Mouse (Mus musculus): ENCODE measurements around the gene Meis3. TPM values are rescaled to one million over a fixed set of nuclear protein-coding genes. Genes with fewer than 3 reads are reported as not detected.

The Meis3 gene
- polyA plus RNA-seq, 1 experiment from 2014 or later, result 80.7 TPM

GRCm38 (mm10) chr7:16146489-16147410, 28.1 kb upstream of the Meis3 start:
- WGBS, result 32% methylated on average over 26 of the region's 27 CpGs
- DNase-seq (ENCODE audit: low spot score), result no peak
- no peak overlapping the region for H3K27ac ChIP-seq (replicated peaks)

DNA sequence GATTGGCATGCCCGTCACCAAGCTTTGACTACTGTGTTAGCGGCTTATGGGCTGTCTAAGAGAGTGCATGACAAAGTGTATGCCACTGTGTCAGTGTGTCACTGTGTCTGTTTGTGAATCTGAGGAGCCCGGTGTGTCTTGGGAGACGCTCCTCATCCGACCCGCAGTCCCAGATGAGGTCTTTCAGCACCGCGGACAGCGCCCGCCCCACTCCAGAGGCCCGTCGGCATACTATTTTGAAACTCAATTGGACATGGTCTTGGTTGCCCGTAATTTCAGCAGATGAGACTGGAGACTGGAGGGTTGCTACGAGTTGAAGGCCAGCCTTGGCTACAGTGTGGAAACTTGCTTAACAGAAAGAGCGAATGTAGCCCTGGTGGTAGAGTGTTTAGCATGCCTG, 27.2 kb upstream of the Meis3 start:
- H3K27me3 ChIP-seq (ENCODE audit: low read depth, poor library complexity, severe bottlenecking), result peaks cover 15% of the 10 kb centered on the region
- peaks cover 9% of the 10 kb centered on the region for H3K36me3 ChIP-seq
- H3K9me3 ChIP-seq (replicated peaks), result no peaks in the 10 kb centered on the region
- H3K4me1 ChIP-seq, result no peaks in the 10 kb centered on the region
- 15% methylated on average over 15 of the region's 15 CpGs for WGBS
- peak; percentile 59 for DNase-seq (ENCODE audit: low spot score)
- no peak overlapping the region for H3K4me3 ChIP-seq
- H3K27ac ChIP-seq (replicated peaks), result no peak overlapping the region

More at GRCm38 (mm10) chr7:16146489-16147410, 28.1 kb upstream of the Meis3 start:
- H3K4me1 ChIP-seq, result no peaks in the 10 kb centered on the region
- no peak overlapping the region for H3K4me3 ChIP-seq
- peaks cover 9% of the 10 kb centered on the region for H3K36me3 ChIP-seq
- no peaks in the 10 kb centered on the region for H3K9me3 ChIP-seq (replicated peaks)
- peaks cover 15% of the 10 kb centered on the region for H3K27me3 ChIP-seq (ENCODE audit: low read depth, poor library complexity, severe bottlenecking)

GRCm38 (mm10) chr7:16149241-16149640, 25.6 kb upstream of the Meis3 start:
- Histone ChIP-seq H3K4me1 (no peaks in the 10 kb centered on the region), H3K27me3 (ENCODE audit: low read depth, poor library complexity, severe bottlenecking) (peaks cover 15% of the 10 kb centered on the region), H3K27ac (replicated peaks) (no peak overlapping the region), H3K36me3 (peaks cover 9% of the 10 kb centered on the region), H3K9me3 (replicated peaks) (no peaks in the 10 kb centered on the region), H3K4me3 (no peak overlapping the region)
- WGBS, result 74% methylated on average over 5 of the region's 5 CpGs
- no peak for DNase-seq (ENCODE audit: low spot score)

GRCm38 (mm10) chr7:16150191-16151145, 24.4 kb upstream of the Meis3 start:
- DNase-seq (ENCODE audit: low spot score), result no peak
- Histone ChIP-seq H3K27ac (replicated peaks) (no peak overlapping the region), H3K9me3 (replicated peaks) (no peaks in the 10 kb centered on the region), H3K4me3 (no peak overlapping the region), H3K27me3 (ENCODE audit: low read depth, poor library complexity, severe bottlenecking) (peaks cover 15% of the 10 kb centered on the region), H3K4me1 (no peaks in the 10 kb centered on the region), H3K36me3 (no peaks in the 10 kb centered on the region)
- 81% methylated on average over 9 of the region's 9 CpGs for WGBS

DNA sequence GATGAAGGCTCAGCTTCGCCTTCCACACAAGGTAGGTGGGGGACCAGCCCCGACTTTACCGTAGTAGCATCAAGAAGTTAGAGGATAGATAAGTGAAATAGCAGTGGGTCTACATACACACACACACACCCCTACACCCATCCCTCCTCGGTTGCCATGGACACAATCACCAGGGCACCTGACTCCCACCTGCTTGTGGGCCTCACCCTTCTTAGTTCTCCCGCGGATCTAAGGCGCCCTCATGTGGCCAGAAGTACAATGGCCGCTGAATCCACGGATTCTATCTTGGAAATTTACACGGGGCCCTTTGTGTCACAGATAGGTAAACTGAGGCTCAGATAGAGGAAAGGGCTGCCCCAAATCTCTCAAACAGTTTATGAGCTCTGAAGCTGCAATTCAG, 21.4 kb upstream of the Meis3 start:
- 19% methylated on average over 10 of the region's 10 CpGs for WGBS
- peak; percentile 61 for DNase-seq (ENCODE audit: low spot score)
- Histone ChIP-seq H3K27ac (replicated peaks) (no peak overlapping the region), H3K4me3 (no peak overlapping the region), H3K9me3 (replicated peaks) (no peaks in the 10 kb centered on the region), H3K36me3 (no peaks in the 10 kb centered on the region), H3K27me3 (ENCODE audit: low read depth, poor library complexity, severe bottlenecking) (peaks cover 17% of the 10 kb centered on the region), H3K4me1 (0 out of 2 replicates have a peak, but pooled peaks cover 2% of the 10 kb centered on the region)

DNA sequence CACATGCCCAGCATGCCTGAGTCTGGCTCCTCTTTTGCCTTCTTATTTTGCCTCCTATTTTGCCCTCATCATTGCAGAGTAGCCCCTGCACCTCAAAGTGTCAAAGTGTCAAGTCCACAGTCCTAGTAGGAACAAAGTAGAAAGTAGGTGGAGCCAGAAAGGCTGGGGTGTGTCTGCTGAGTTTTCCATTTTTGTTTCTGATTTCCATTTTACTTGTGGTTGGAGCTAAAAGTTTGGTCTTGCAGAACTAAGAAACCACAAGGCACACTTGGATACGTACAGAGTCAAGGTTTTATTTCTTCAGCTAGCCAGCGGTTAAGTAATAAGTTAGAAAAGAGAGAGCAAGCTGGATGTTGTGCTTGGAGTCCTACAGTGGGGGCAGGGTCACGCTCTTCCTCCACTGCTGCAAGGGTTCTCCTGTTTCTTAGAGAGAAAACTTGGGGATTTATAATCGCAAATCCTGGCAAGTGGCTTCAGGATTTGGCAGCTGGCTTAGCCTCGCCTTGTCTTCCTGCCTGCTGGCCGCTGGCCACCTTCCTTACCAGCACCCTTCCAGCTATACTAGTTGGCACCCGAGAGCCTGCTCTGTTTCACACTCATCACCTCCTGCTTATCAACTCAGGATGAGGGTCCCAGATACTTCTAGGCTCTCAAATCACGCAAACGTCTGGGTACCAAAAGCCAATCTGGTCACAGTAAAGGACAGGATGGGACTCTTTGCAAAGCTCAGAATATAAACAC, 19.6 kb upstream of the Meis3 start:
- WGBS, result 80% methylated on average over 9 of the region's 9 CpGs
- Histone ChIP-seq H3K4me3 (no peak overlapping the region), H3K36me3 (no peaks in the 10 kb centered on the region), H3K9me3 (replicated peaks) (no peaks in the 10 kb centered on the region), H3K4me1 (peaks cover 8% of the 10 kb centered on the region), H3K27ac (replicated peaks) (no peak overlapping the region), H3K27me3 (ENCODE audit: low read depth, poor library complexity, severe bottlenecking) (peaks cover 34% of the 10 kb centered on the region)
- DNase-seq (ENCODE audit: low spot score), result no peak

DNA sequence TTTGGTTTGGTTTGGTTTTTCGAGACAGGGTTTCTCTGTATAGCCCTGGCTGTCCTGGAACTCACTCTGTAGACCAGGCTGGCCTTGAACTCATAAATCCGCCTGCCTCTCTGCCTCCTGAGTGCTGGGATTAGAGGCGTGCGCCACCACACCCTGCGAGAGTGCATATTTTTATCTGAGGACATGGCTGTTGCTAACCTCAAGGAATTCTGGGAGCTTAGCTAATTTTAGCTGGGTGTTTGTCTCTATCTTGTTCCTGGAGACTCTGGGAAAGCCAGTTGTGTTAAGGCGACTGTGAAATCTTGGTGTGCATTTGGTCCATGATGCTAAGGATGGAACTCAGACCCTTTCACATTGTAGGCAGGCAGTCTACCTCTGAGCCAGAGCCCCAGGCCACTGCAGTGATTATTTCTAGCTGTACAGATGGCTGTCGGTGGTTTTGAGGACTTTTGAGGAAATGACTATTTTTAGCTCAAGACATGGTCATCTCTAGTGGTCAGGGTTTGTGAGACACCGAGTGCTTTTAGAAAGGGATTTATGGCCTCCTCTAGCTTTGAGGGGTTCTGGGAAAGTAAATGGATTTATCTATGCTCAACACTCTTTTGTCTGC, 18.7 kb upstream of the Meis3 start:
- H3K27me3 ChIP-seq (ENCODE audit: low read depth, poor library complexity, severe bottlenecking), result peaks cover 35% of the 10 kb centered on the region
- 85% methylated on average over 8 of the region's 8 CpGs for WGBS

DNA sequence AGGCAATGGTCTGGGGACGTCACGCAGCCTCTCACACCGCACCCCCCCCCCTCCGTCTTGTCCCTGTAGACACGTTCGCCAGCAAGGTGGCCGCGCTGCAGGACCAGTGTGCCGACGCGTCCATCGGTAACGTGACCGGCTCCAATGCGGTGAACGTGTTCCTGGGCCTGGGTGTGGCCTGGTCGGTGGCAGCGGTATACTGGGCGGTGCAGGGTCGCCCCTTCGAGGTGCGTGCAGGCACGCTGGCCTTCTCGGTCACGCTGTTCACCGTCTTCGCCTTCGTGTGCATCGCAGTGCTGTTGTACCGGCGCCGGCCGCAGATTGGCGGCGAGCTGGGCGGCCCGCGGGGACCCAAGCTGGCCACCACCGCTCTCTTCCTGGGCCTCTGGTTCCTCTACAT, 16.2 kb upstream of the Meis3 start:
- 9% methylated on average over 39 of the region's 39 CpGs for WGBS
- no peaks in the 10 kb centered on the region for H3K9me3 ChIP-seq (replicated peaks)
- no peak overlapping the region; the same call in 1 of the 2 replicates for H3K27ac ChIP-seq (replicated peaks)
- DNase-seq (ENCODE audit: low spot score), result peak; percentile 26
- H3K27me3 ChIP-seq (ENCODE audit: low read depth, poor library complexity, severe bottlenecking), result peaks cover 35% of the 10 kb centered on the region
- peaks cover 8% of the 10 kb centered on the region for H3K4me1 ChIP-seq
- no peaks in the 10 kb centered on the region for H3K36me3 ChIP-seq
- peak overlapping the region; percentile 40 for H3K4me3 ChIP-seq

More for the DNA sequence above, 18.7 kb upstream of the Meis3 start:
- Histone ChIP-seq H3K27ac (replicated peaks) (no peak overlapping the region), H3K9me3 (replicated peaks) (no peaks in the 10 kb centered on the region), H3K4me1 (peaks cover 8% of the 10 kb centered on the region), H3K4me3 (no peak overlapping the region), H3K36me3 (no peaks in the 10 kb centered on the region)
- no peak for DNase-seq (ENCODE audit: low spot score)

DNA sequence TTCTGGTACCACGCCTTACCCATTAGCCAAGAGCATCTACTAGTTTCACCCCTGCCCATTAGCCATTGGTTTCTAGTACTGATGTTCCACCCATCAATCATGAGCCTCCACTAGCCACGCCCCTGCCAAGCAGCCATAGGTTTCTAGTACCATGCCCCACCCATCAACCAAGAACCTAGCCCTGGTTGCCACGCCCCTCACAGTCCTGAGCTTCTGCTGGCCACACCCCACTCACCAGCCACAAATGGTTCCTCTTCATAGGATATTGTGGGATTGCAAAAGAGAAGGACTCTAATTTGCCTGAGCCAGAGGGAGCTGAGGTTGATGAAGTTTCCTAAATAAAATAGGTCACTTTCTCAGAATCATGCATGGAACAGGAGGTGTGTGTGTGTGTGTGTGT, 14.2 kb upstream of the Meis3 start:
- Histone ChIP-seq H3K27ac (replicated peaks) (no peak overlapping the region), H3K9me3 (replicated peaks) (no peaks in the 10 kb centered on the region), H3K27me3 (ENCODE audit: low read depth, poor library complexity, severe bottlenecking) (peaks cover 35% of the 10 kb centered on the region), H3K4me3 (no peak overlapping the region), H3K36me3 (no peaks in the 10 kb centered on the region), H3K4me1 (peaks cover 8% of the 10 kb centered on the region)
- no peak for DNase-seq (ENCODE audit: low spot score)
- 65% methylated on average over 3 of the region's 3 CpGs for WGBS

DNA sequence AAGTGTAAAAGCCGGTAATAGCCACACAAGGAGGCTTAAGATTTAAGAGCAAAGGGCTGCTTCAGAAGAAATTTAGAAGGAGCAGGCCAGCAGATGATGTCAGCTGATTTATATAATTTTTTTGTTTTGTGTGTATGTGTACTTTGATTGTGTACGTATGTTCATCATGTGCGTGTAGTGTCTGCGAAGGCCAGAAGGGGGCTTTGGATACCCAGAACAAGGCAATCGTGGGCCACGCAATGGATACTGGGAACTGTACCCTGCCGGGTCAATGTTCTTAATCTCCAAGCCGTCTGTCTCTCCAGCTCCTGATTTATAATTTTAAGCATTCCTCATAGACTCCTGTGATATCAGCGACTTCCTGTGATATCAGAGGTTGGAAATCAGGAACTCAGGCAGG, 13.6 kb upstream of the Meis3 start:
- no peaks in the 10 kb centered on the region for H3K9me3 ChIP-seq (replicated peaks)
- H3K36me3 ChIP-seq, result no peaks in the 10 kb centered on the region
- 90% methylated on average over 9 of the region's 9 CpGs for WGBS
- no peak overlapping the region for H3K27ac ChIP-seq (replicated peaks)
- DNase-seq (ENCODE audit: low spot score), result no peak
- no peak overlapping the region for H3K4me3 ChIP-seq
- H3K27me3 ChIP-seq (ENCODE audit: low read depth, poor library complexity, severe bottlenecking), result peaks cover 35% of the 10 kb centered on the region
- H3K4me1 ChIP-seq, result peaks cover 8% of the 10 kb centered on the region

- Histone ChIP-seq H3K4me1 (peaks cover 8% of the 10 kb centered on the region), H3K9me3 (replicated peaks) (no peaks in the 10 kb centered on the region), H3K4me3 (no peak overlapping the region), H3K27ac (replicated peaks) (no peak overlapping the region), H3K27me3 (ENCODE audit: low read depth, poor library complexity, severe bottlenecking) (peaks cover 33% of the 10 kb centered on the region), H3K36me3 (no peaks in the 10 kb centered on the region)
- WGBS, result 88% methylated on average over 7 of the region's 7 CpGs
- no peak for DNase-seq (ENCODE audit: low spot score)
Observed at GRCm38 (mm10) chr7:16162036-16162435, 12.9 kb upstream of the Meis3 start.
